Mouse (Mus musculus): ENCODE data around the gene Odr4. TPM values are rescaled to one million over a fixed set of nuclear protein-coding genes. Genes with fewer than 3 reads are reported as not detected.

Gene Odr4
- polyA plus RNA-seq, 1 experiment: 21.0 TPM

DNA sequence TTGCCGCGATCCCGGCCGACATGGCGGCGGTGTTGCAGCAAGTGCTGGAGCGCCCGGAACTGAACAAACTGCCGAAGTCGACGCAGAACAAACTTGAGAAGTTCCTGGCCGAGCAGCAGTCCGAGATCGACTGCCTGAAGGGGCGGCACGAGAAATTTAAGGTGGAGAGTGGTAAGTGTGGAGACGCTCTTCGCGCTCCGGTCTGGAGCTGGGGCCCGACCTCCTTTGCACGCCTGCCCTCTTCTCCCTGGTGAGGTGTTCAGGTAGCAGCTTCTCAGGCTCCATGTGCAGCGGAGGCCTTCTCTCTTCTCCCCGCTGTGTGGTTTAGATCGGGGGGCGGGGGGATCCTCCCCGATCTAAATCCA, 590 bp upstream of the Odr4 start:
- no peak for TF ChIP-seq POLR2A (IDR thresholded peaks at IDR 0.05; ENCODE audit: borderline replicate concordance, extremely low read depth, insufficient read depth, insufficient read length, poor library complexity, severe bottlenecking)
- TF ChIP-seq CTCF (IDR thresholded peaks at IDR 0.05; ENCODE audit: borderline replicate concordance, extremely low read depth, insufficient read depth, insufficient read length): no peak
- no peak for DNase-seq (ENCODE audit: low read depth)

DNA sequence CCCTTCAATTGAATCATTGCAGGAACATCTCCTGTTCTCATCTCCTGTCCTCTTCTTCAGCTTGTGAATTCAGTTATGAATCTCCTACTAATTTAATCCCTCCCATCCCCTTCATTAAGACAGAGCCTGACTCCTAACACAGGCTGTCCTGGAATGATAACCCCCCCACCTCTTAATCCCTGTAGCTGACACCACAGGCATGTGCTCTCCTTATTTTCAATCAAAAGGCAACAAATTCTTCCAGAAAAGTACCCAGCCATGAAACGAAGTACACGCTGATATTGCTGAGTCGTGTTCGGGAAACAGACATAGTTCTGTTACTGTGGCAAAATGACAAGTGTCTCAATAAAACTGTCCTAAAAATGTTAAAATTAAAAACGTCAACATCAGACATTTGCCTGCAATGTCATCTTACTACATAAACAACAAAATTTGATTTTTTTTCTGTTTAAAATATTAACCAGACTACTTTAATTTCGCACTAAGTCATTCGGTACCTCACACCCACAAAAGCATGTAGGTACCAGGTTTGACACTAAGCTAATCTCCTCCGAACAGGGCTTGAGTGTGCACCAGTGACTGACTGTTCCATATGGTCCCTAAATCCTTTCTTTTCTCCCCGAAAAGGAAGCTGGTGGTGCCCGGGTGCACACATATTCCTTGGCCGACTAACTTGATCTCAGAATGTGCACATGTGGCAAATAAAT, 796 bp downstream of the Odr4 start:
- TF ChIP-seq CTCF (IDR thresholded peaks at IDR 0.05; ENCODE audit: borderline replicate concordance, extremely low read depth, insufficient read depth, insufficient read length) (no peak), POLR2A (IDR thresholded peaks at IDR 0.05; ENCODE audit: borderline replicate concordance, extremely low read depth, insufficient read depth, insufficient read length, poor library complexity, severe bottlenecking) (no peak)
- DNase-seq (ENCODE audit: low read depth): no peak

DNA sequence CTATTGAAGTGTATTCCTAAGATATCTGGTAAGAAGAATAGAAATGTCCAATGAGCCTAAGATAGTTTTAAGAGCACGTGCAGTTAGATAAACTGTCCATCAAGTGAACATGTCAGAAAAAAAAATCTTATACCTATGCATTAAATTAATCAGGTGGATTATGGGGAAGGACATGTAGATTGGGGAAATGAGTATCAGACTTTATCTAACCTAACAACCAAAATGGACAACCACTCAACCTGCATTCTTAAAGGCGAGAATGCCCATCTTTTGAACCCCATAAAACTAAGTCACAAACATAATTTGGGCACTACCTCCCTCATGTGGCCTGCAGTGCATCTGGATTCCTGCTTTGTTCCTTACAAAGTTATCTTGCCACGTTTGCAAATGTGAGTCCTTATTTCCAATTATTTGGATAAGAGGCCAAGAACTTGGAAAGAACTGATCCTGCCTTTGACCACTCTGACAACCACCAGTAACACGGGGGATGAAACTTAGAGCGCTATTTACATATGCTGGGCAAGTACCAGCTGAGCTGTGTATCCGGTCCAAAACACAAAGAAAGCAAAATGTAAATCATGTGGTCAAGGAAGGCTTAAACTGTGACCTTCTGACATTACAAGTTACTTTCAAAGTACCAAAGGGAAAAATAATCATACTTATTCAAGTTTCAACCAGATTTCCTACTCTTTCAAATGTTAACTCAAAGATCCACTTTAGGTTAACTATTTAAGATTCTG, 3.3 kb downstream of the Odr4 start:
- DNase-seq (ENCODE audit: low read depth): no peak
- TF ChIP-seq CTCF (IDR thresholded peaks at IDR 0.05; ENCODE audit: borderline replicate concordance, extremely low read depth, insufficient read depth, insufficient read length) (no peak), POLR2A (IDR thresholded peaks at IDR 0.05; ENCODE audit: borderline replicate concordance, extremely low read depth, insufficient read depth, insufficient read length, poor library complexity, severe bottlenecking) (no peak)

DNA sequence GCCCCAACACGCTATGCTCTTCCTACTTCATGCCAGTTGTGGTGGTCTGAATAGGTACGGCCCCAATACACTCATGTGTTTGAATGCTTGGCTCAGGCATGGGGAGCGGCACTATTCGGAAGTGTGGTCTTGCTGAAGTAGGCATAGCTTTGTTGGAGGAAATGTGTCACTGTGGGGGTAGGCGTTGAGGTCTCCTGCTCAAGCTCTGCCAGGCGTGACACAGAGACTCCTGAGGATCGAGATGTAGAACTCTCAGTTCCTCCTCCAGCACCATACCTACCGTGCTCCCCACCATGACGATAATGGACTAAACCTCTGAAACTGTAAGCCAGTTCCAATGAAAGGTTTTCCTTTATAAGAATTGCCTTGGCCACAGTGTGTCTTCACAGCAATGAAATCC, 5.3 kb downstream of the Odr4 start:
- no peak for DNase-seq (ENCODE audit: low read depth)
- TF ChIP-seq POLR2A (IDR thresholded peaks at IDR 0.05; ENCODE audit: borderline replicate concordance, extremely low read depth, insufficient read depth, insufficient read length, poor library complexity, severe bottlenecking) (no peak), CTCF (IDR thresholded peaks at IDR 0.05; ENCODE audit: borderline replicate concordance, extremely low read depth, insufficient read depth, insufficient read length) (no peak)

DNA sequence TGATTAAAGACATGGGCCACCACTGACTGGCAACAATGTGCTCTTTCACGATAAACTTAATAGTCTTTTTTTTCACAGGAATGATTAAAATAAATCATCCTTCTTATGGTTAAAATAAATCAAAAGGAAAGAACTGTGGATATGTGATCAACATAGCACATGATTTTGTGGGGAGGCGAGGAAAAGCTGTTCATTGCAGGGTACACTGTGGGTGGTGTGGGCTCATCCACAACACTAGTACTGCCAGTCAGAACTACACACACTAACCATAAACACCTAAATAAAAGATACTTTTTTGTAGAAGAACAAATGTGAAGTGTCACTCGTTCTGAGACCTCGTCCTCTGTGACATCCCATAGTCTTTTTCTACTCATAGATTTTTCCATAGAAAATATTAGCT, 8.7 kb downstream of the Odr4 start:
- TF ChIP-seq POLR2A (IDR thresholded peaks at IDR 0.05; ENCODE audit: borderline replicate concordance, extremely low read depth, insufficient read depth, insufficient read length, poor library complexity, severe bottlenecking): no peak
- TF ChIP-seq CTCF (IDR thresholded peaks at IDR 0.05; ENCODE audit: borderline replicate concordance, extremely low read depth, insufficient read depth, insufficient read length): no peak
- DNase-seq (ENCODE audit: low read depth): no peak

DNA sequence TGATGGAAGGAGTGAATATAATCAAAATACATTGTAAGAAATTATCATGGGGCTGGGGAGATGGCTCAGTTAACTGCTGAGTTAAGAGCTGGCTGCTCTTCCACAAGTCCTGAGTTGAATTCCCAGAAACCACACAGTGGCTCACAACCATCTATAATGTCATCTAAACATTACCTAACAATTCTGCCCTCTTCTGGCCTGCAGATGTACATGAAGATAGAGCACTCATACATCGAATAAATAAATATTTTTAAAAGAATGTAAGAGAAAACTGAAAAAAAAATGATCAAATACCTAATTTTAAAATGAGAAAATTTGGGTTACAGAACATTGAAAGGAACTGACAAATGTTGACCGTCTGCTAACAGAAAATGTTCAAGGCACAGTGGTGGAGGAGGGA, 18.6 kb downstream of the Odr4 start:
- no peak for DNase-seq (ENCODE audit: low read depth)
- TF ChIP-seq CTCF (IDR thresholded peaks at IDR 0.05; ENCODE audit: borderline replicate concordance, extremely low read depth, insufficient read depth, insufficient read length) (no peak), POLR2A (IDR thresholded peaks at IDR 0.05; ENCODE audit: borderline replicate concordance, extremely low read depth, insufficient read depth, insufficient read length, poor library complexity, severe bottlenecking) (no peak)

DNA sequence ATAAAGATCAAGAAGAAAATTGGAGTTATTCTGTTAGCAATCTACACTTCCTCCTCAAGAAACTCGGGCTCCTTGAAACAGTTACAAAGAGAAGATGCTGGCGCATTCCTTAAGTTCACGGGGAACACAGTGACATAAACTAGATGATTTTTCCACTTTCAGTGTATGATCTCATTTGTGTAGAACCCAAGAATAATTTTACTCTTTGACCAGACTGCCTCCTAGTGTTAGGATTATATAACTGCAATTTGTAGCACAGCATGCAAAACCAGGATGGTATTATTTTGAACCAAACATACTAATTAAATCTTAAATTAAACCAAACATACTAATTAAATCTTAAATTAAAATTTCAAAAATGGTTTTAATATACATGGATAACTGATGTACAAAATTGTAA, 20.0 kb downstream of the Odr4 start:
- TF ChIP-seq POLR2A (IDR thresholded peaks at IDR 0.05; ENCODE audit: borderline replicate concordance, extremely low read depth, insufficient read depth, insufficient read length, poor library complexity, severe bottlenecking) (no peak), CTCF (IDR thresholded peaks at IDR 0.05; ENCODE audit: borderline replicate concordance, extremely low read depth, insufficient read depth, insufficient read length) (no peak)
- peak; percentile 14 for DNase-seq (ENCODE audit: low read depth)

DNA sequence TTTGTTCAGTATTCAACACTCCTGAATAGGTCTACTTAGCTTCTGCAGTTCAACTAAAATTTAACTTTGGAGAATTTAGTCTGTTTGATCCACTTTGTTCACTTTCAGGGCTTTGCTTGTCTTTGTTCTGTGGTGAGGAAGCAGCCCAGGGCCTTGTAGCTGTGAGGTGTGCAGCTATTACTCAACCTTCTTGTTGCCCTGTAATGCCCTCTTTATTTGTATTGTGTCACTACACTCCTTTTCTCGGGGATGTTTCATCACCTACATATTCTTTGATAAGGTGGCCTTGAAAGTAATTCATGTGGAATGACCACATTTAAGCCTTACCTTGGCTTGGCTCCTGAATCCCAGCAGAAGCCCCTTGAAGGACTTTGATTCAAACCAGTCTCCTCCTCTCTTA, 32.0 kb downstream of the Odr4 start:
- TF ChIP-seq CTCF (IDR thresholded peaks at IDR 0.05; ENCODE audit: borderline replicate concordance, extremely low read depth, insufficient read depth, insufficient read length) (no peak), POLR2A (IDR thresholded peaks at IDR 0.05; ENCODE audit: borderline replicate concordance, extremely low read depth, insufficient read depth, insufficient read length, poor library complexity, severe bottlenecking) (no peak)
- no peak for DNase-seq (ENCODE audit: low read depth)

DNA sequence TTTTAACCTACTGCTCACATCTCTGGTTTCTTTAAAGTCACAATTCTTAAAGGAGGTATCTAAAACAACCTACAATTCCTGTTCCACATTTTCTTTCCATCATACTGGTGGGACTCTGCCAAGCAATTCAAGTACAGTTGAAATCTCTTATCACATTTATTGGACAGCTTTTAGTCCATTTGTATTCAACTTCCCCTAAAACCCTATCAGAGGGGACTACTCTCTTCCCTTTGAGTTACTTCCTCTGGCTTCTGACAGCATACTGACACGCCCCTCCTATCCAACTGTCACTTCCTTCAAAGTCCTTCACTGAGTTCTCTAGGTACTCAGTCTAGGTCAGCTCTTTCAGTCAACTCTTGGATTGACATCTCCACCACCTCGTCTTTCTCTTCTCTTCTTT, 57.8 kb downstream of the Odr4 start:
- no peak for DNase-seq (ENCODE audit: low read depth)
- TF ChIP-seq POLR2A (IDR thresholded peaks at IDR 0.05; ENCODE audit: borderline replicate concordance, extremely low read depth, insufficient read depth, insufficient read length, poor library complexity, severe bottlenecking) (no peak), CTCF (IDR thresholded peaks at IDR 0.05; ENCODE audit: borderline replicate concordance, extremely low read depth, insufficient read depth, insufficient read length) (no peak)

DNA sequence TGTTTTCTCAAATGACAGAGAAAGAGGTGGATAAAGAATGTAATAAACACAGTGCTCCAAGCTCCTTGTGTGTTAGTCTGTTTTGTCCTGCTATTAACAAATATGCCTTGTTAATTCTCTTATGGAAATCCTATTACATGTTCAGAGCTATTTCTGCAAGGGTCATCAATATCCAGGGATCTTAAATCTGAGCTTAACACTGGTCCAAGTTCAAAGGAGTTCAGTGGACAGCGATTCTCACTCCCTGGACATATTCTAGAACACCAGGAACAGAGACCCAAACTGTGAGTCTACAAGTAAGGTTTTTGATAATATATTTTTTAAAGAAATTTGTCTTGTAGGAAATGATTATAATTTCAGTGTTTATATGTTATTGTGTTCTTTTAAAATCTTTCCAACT, 73.7 kb downstream of the Odr4 start, which contains the start of gene Pdc:
Gene Pdc (plus strand): TSS at position 213 of the 400 bp plus-strand sequence.
- TF ChIP-seq POLR2A (IDR thresholded peaks at IDR 0.05; ENCODE audit: borderline replicate concordance, extremely low read depth, insufficient read depth, insufficient read length, poor library complexity, severe bottlenecking): no peak
- TF ChIP-seq CTCF (IDR thresholded peaks at IDR 0.05; ENCODE audit: borderline replicate concordance, extremely low read depth, insufficient read depth, insufficient read length): no peak
- no peak for DNase-seq (ENCODE audit: low read depth)

Other genes starting within 250 kb of the Odr4 start
- not detected in 2 replicates for gene Pdc, start 73.7 kb downstream of the Odr4 start, polyA plus RNA-seq (2012; rRNA removed)
- 72.1 and 111 TPM in 2 replicates for gene Tpr, start 242 bp downstream of the Odr4 start, polyA plus RNA-seq (2012; rRNA removed)
- 0.16 and 0.20 TPM in 2 replicates for gene Prg4, start 73.1 kb upstream of the Odr4 start, polyA plus RNA-seq (2012; rRNA removed)